Mouse (Mus musculus) embryonic facial prominence, embryonic 14.5 days (tissue): Measurements from ENCODE around the gene Dnajc3. TPM values are rescaled to one million over a fixed set of nuclear protein-coding genes. Genes with fewer than 3 reads are reported as not detected.

Source experiments
- ATAC-seq: fragments of 200-750 bp; cut with Nextera tagmentation; 2 replicates; pipeline ENCODE4 v1.8.0; 2017; ENCODE audit warnings: low read depth, moderate number of reproducible peaks, moderate TSS enrichment
- DNase-seq: peaks from one replicate; pipeline ENCODE4 v3.0.0-alpha.2; 2015; ENCODE audit warnings: low spot score
- H3K27ac ChIP-seq: fragments of 300-500 bp; sonication (generic); replicated peaks from 2 replicates; pipeline ENCODE4 v1.5.1; 2014; ENCODE audit warnings: low read depth, mild to moderate bottlenecking, low read length, moderate library complexity
- H3K27me3 ChIP-seq: fragments of 300-500 bp; sonication (generic); replicated peaks from 2 replicates; pipeline ENCODE4 v1.6.1; 2014; ENCODE audit warnings: low read length; ENCODE audit not compliant: control insufficient read depth, insufficient read depth
- H3K36me3 ChIP-seq: fragments of 300-500 bp; sonication (generic); 2 replicates; pipeline ENCODE4 v1.6.1; 2014; ENCODE audit warnings: low read length, mixed read lengths; ENCODE audit not compliant: control insufficient read depth, insufficient read depth
- H3K4me1 ChIP-seq: fragments of 300-500 bp; sonication (generic); 2 replicates; pipeline ENCODE4 v1.6.1; 2014; ENCODE audit warnings: antibody characterized with exemption, low read length; ENCODE audit not compliant: control insufficient read depth, insufficient read depth
- H3K4me2 ChIP-seq: fragments of 300-500 bp; sonication (generic); 2 replicates; pipeline ENCODE4 v1.6.1; 2014; ENCODE audit warnings: low read depth, mild to moderate bottlenecking, low read length, moderate library complexity, mixed read lengths
- H3K4me3 ChIP-seq: fragments of 300-500 bp; sonication (generic); 2 replicates; pipeline ENCODE4 v1.5.1; 2014; ENCODE audit warnings: low read depth, mild to moderate bottlenecking, low read length
- H3K9ac ChIP-seq: fragments of 300-500 bp; sonication (generic); 2 replicates; pipeline ENCODE4 v1.6.1; 2014; ENCODE audit warnings: low read depth, mild to moderate bottlenecking, low read length, moderate library complexity, mixed read lengths
- H3K9me3 ChIP-seq: fragments of 300-500 bp; sonication (generic); 2 replicates; pipeline ENCODE4 v1.6.1; 2016; ENCODE audit warnings: low read length; ENCODE audit not compliant: control insufficient read depth
- WGBS: fragments of 180-500 bp; shearing (Covaris S2); extraction: QIAGEN DNeasy Blood & Tissue Kit; methylation state at CpG from one replicate; pipeline ENCODE4 v1.1.7; 2014; 5-methylcytosine and 5-hydroxymethylcytosine counted together
- polyA plus RNA-seq: library from polyadenylated mRNA; unstranded; fragments of >200 nt; fragmentation: Nextera tagmentation; extraction: Ambion mirVana; gene quantifications from 2 replicates; pipeline ENCODE4 v1.2.1, GENCODE M21; 2014

Dnajc3 gene
- polyA plus RNA-seq, 1 experiment from 2014 or later: 54.2 TPM

- Histone ChIP-seq H3K4me3 (peak overlapping the region; percentile 73), H3K4me1 (peaks cover 36% of the 10 kb centered on the region), H3K9ac (peak overlapping the region; percentile 58), H3K9me3 (no peaks in the 10 kb centered on the region), H3K36me3 (peaks cover 16% of the 10 kb centered on the region; the same call in 1 of the 2 replicates), H3K27me3 (no peaks in the 10 kb centered on the region), H3K27ac (no peak overlapping the region), H3K4me2 (peak overlapping the region; percentile 92)
- DNase-seq (peak; percentile 33), ATAC-seq (peak; percentile 3; the same call in 1 of the 2 replicates)
- 6% methylated on average over 26 of the region's 47 CpGs for WGBS
These were observed 15.1 kb upstream of the Dnajc3 start for GRCm38 (mm10) chr14:118922667-118923184.

GRCm38 (mm10) chr14:118924673-118925615, 12.8 kb upstream of the Dnajc3 start, which contains the start of gene Dzip1:
Gene Dzip1 (minus strand): TSS chr14:118925460.
- no peaks in the 10 kb centered on the region for H3K9me3 ChIP-seq
- H3K4me3 ChIP-seq: peak within 1 kb of the TSS; percentile 73
- peak within 1 kb of the TSS; percentile 86 for H3K9ac ChIP-seq
- peaks cover 36% of the 10 kb centered on the region for H3K4me1 ChIP-seq
- peak within 1 kb of the TSS; percentile 92 for H3K4me2 ChIP-seq
- DNase-seq (peak; percentile 95), ATAC-seq (peak; percentile 97)
- peaks cover 10% of the 10 kb centered on the region; the same call in 1 of the 2 replicates for H3K36me3 ChIP-seq
- peak within 1 kb of the TSS; percentile 93 for H3K27ac ChIP-seq
- under 1% methylated on average over 40 of the region's 55 CpGs for WGBS
- H3K27me3 ChIP-seq: no peaks in the 10 kb centered on the region

DNA sequence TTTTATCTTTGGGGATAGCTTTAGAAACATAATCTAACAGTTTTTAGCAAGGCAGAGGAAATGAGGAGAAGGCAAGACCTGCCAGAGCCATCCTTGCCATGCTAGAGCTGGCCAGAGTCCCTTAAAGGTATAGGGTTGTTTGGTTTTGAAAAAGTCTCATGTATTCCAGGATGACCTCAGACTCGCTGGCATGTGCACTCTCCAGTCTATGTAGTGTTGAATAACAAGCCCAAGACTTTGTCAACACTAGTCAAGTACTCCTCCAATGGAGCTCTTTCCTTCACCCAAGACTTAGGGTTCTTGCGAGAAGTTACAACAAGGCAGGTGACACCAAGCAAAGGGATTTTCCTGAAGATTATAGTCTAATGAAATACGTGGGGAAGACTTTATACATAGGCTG, 9.2 kb upstream of the Dnajc3 start:
- H3K27ac ChIP-seq: no peak overlapping the region
- DNase-seq (no peak), ATAC-seq (no peak)
- no peak overlapping the region for H3K4me3 ChIP-seq
- no peaks in the 10 kb centered on the region for H3K36me3 ChIP-seq
- H3K9ac ChIP-seq: no peak overlapping the region
- WGBS: 75% methylated on average over 3 of the region's 3 CpGs
- no peak overlapping the region for H3K4me2 ChIP-seq
- H3K4me1 ChIP-seq: peaks cover 19% of the 10 kb centered on the region
- no peaks in the 10 kb centered on the region for H3K27me3 ChIP-seq
- no peaks in the 10 kb centered on the region for H3K9me3 ChIP-seq

GRCm38 (mm10) chr14:118929779-118930178, 8.0 kb upstream of the Dnajc3 start:
- Histone ChIP-seq H3K36me3 (no peaks in the 10 kb centered on the region), H3K9ac (no peak overlapping the region), H3K27ac (no peak overlapping the region), H3K9me3 (no peaks in the 10 kb centered on the region), H3K4me1 (peaks cover 7% of the 10 kb centered on the region), H3K4me3 (no peak overlapping the region), H3K4me2 (no peak overlapping the region), H3K27me3 (no peaks in the 10 kb centered on the region)
- DNase-seq (peak; percentile 32), ATAC-seq (no peak)
- 63% methylated on average over 2 of the region's 2 CpGs for WGBS

DNA sequence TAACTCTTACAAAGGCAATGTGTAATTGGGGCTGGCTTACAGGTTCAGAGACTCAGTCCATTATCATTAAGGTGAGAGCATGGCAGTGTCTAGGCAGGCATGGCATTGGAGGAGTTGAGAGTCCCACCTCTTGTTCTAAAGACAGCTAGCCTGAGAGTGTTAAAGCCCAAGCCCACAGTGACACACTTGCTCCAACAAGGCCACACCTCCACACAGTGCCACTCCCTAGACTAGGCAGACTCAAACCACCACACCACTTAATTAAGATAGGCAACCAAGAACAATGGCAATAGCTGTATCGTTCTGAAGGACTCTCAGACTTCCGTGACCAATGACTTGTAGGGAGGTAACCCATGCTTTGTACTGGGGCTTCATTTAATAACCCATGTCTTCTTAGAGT, 7.0 kb upstream of the Dnajc3 start:
- Histone ChIP-seq H3K4me3 (no peak overlapping the region), H3K9ac (no peak overlapping the region), H3K4me1 (peaks cover 4% of the 10 kb centered on the region), H3K9me3 (no peaks in the 10 kb centered on the region), H3K27me3 (no peaks in the 10 kb centered on the region), H3K4me2 (no peak overlapping the region), H3K27ac (no peak overlapping the region), H3K36me3 (no peaks in the 10 kb centered on the region)
- no peak for DNase-seq
- WGBS: 67% methylated on average over 2 of the region's 2 CpGs
- ATAC-seq: no peak

DNA sequence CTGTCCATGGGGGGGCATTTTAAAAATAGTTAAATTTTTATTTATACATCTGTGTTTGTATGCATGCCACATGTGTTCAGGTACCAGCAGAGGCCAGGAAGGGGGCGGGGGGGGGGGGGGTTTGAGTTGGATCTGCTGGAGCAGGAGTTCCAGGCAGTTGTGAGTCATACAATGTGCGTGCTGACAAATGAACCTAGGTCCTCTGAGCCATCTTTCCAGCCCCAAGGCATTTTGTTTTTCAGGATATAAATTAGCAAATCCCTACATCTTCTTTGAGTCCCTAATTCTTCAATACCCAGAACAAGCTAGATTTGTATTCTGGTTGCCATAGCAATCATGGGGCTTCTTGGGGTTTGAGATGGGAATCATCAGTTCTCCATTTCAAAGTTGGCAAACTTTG, 6.6 kb upstream of the Dnajc3 start:
- Histone ChIP-seq H3K36me3 (no peaks in the 10 kb centered on the region), H3K27ac (no peak overlapping the region), H3K4me2 (no peak overlapping the region), H3K9ac (no peak overlapping the region), H3K4me3 (no peak overlapping the region), H3K9me3 (no peaks in the 10 kb centered on the region), H3K27me3 (no peaks in the 10 kb centered on the region), H3K4me1 (no peaks in the 10 kb centered on the region)
- DNase-seq (no peak), ATAC-seq (no peak)
- 71% methylated on average over 2 of the region's 2 CpGs for WGBS

DNA sequence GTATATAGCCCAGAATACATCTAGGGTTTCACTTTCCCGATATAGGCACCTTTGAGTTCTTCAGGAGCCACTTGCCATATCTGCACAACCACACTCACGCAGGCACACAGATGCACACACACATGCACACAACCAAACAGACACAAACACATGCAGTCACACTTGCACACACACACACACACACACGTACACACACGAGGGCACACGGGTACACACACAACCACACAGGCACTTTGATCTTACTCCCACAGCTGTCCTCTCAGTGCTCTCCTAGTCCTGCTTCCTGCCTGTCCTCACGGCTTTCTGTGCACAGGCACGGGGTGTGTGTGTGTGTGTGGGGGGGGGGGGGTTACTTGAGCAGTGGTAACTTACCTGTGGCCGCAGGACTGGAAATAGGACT, 4.8 kb upstream of the Dnajc3 start:
- Histone ChIP-seq H3K4me3 (no peak overlapping the region), H3K4me1 (0 out of 2 replicates have a peak, but pooled peaks cover 5% of the 10 kb centered on the region), H3K9me3 (no peaks in the 10 kb centered on the region), H3K9ac (no peak overlapping the region), H3K27ac (no peak overlapping the region), H3K36me3 (no peaks in the 10 kb centered on the region), H3K27me3 (no peaks in the 10 kb centered on the region), H3K4me2 (no peak overlapping the region)
- DNase-seq (no peak), ATAC-seq (no peak)
- 60% methylated on average over 7 of the region's 8 CpGs for WGBS

DNA sequence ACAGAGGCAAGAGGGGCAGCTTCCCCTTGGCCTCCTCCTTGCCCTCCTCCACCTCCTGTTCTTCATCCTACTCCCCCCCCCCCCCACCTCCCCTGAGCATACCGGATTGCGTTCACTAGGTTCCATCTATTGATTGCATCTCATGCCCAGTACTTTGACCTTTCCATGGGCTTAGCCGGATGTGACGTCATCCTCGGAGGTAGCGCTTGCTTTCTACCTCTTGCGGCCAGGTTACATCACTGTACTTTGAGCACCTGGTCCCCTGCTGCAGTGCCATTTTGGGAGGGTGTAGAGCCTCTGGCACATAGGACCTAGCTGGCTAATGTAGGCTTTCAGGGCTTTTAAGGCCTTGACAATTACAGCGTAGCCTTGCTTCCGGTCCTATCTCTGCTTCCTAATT, 3.1 kb upstream of the Dnajc3 start:
- WGBS: 82% methylated on average over 9 of the region's 9 CpGs
- Histone ChIP-seq H3K27me3 (no peaks in the 10 kb centered on the region), H3K36me3 (no peaks in the 10 kb centered on the region), H3K4me2 (no peak overlapping the region), H3K4me1 (peaks cover 14% of the 10 kb centered on the region), H3K9me3 (no peaks in the 10 kb centered on the region), H3K9ac (no peak overlapping the region), H3K27ac (no peak overlapping the region), H3K4me3 (no peak overlapping the region)
- ATAC-seq (no peak), DNase-seq (no peak)
